In the genomic region with DNA sequence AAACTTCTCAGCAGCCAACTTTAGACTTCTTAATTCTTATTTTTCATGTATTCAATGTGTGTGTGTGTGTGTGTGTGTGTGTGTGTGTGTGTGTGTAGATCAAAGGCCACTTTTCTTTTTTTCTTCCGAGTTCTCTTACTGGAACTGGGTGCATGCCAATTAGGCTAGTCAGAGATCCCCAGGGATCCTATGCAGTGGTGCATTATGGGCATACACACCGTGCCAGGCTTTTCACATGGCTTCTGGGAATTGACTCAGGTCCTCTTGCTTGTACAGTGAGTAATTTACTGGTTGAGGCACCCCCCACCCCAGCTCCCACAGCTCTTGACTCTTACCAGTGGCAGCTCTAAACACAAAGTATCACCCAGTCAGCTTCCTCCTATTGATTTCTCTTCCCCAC, we compare ENCODE assay signal across 13 mouse cellular contexts.
DNase-seq lines count a peak whose midpoint lies in the region; ATAC-seq lines count a peak whose summit lies in the region.
"Had no signal": no experiment of that assay in that cellular context is flagged by ENCODE, and none has a peak within 500 bp of the region (broad histone marks: within the 10 kb centered on the region; RNA-seq: fewer than 3 reads in every experiment).

No protein-coding gene starts in this region.

- no peak overlapping the region for H3K27ac ChIP-seq in midbrain, embryonic 14.5 days (replicated peaks; ENCODE audit: low read depth, low read length)
- H3K27ac ChIP-seq: heart, embryonic 10.5 days; limb, embryonic 15.5 days had no signal

- no peak overlapping the region for H3K4me2 ChIP-seq in midbrain, embryonic 14.5 days (ENCODE audit: low read length)
- H3K4me2 ChIP-seq: limb, embryonic 15.5 days had no signal

- no peaks in the 10 kb centered on the region for H3K27me3 ChIP-seq in midbrain, embryonic 14.5 days (ENCODE audit: control insufficient read depth, insufficient read depth, low read length)
- H3K27me3 ChIP-seq: limb, embryonic 15.5 days had no signal

- H3K4me1 ChIP-seq in midbrain, embryonic 14.5 days (ENCODE audit: control insufficient read depth, insufficient read depth, low read length), result no peaks in the 10 kb centered on the region
- H3K4me1 ChIP-seq: heart, embryonic 10.5 days; limb, embryonic 15.5 days had no signal

- peak; percentile 23 to 29 for DNase-seq in cerebellum, postnatal 25 days
- no peak for DNase-seq in cerebellum, adult 11-12 months
- peak; percentile 15 for DNase-seq in kidney, postnatal 14 days
- no peak for DNase-seq in kidney, adult 18-20 months
- peak; percentile 28 for DNase-seq in adrenal gland, adult 8-10 months
- DNase-seq in midbrain, embryonic 14.5 days, result peak; percentile 55
- DNase-seq in lung, postnatal 14 days, result no peak
- DNase-seq: layer of hippocampus, adult 9-11 months; lung, postnatal 4 days; right cerebral cortex, postnatal 25 days had no signal

- 24% methylated on average over 2 of the region's 2 CpGs for WGBS in midbrain, embryonic 14.5 days

- H3K9ac ChIP-seq in midbrain, embryonic 14.5 days (replicated peaks; ENCODE audit: low read length), result no peak overlapping the region
- H3K9ac ChIP-seq: limb, embryonic 15.5 days had no signal

- ATAC-seq in midbrain, embryonic 14.5 days (ENCODE audit: low FRiP score, low TSS enrichment), result no peak; the same call in 1 of the 2 replicates
- ATAC-seq in activated CD4-positive, CD25-positive, alpha-beta regulatory T cell, adult 4 months, result no peak

- no peaks in the 10 kb centered on the region for H3K36me3 ChIP-seq in midbrain, embryonic 14.5 days (ENCODE audit: control insufficient read depth, insufficient read depth, low read length)
- H3K36me3 ChIP-seq: heart, embryonic 10.5 days; limb, embryonic 15.5 days had no signal

- no peaks in the 10 kb centered on the region for H3K9me3 ChIP-seq in midbrain, embryonic 14.5 days (ENCODE audit: control insufficient read depth, low read length)
- H3K9me3 ChIP-seq: heart, embryonic 10.5 days; limb, embryonic 15.5 days had no signal

- H3K4me3 ChIP-seq in midbrain, embryonic 14.5 days (replicated peaks; ENCODE audit: low read depth, low read length), result no peak overlapping the region
- H3K4me3 ChIP-seq: heart, embryonic 10.5 days; limb, embryonic 15.5 days had no signal

Comparison
In these comparisons a context has a peak if more than half of its experiments do, and no peak if none do; other contexts are left out.
1. DNase-seq: peak in cerebellum, postnatal 25 days (2 of 2), kidney, postnatal 14 days (single experiment), adrenal gland, adult 8-10 months (single experiment) and midbrain, embryonic 14.5 days (single experiment); none in cerebellum, adult 11-12 months (single experiment), kidney, adult 18-20 months (single experiment) and lung, postnatal 14 days (single experiment).